Mouse (Mus musculus) heart, embryonic 10.5 days (tissue): ENCODE measurements at regions not wholly inside any gene's neighbourhood (a gene's known extent, or its start where the extent isn't known, plus 50 kb on each side); places are given as distances from the start of the nearest gene placed in this dataset.

Experiments used
- DNase-seq: peaks from one replicate; pipeline ENCODE4 v3.0.0-alpha.2; 2017; ENCODE audit warnings: low spot score
- H3K27ac ChIP-seq: fragments of 300-500 bp; sonication (generic); 2 replicates; pipeline ENCODE4 v1.5.1; 2016; ENCODE audit warnings: mild to moderate bottlenecking
- H3K27me3 ChIP-seq: fragments of 300-500 bp; sonication (generic); 2 replicates; pipeline ENCODE4 v1.6.1; 2016; ENCODE audit warnings: mild to moderate bottlenecking; ENCODE audit not compliant: poor library complexity, insufficient read depth, severe bottlenecking
- H3K36me3 ChIP-seq: fragments of 300-500 bp; sonication (generic); 2 replicates; pipeline ENCODE4 v1.6.1; 2016; ENCODE audit warnings: mild to moderate bottlenecking, moderate library complexity
- H3K4me1 ChIP-seq: fragments of 300-500 bp; sonication (generic); 2 replicates; pipeline ENCODE4 v1.6.1; 2016; ENCODE audit warnings: mild to moderate bottlenecking
- H3K4me3 ChIP-seq: fragments of 300-500 bp; sonication (generic); 2 replicates; pipeline ENCODE4 v1.5.1; 2016; ENCODE audit warnings: mild to moderate bottlenecking, moderate library complexity
- H3K9me3 ChIP-seq: fragments of 300-500 bp; sonication (generic); 2 replicates; pipeline ENCODE4 v1.6.1; 2016; ENCODE audit warnings: mild to moderate bottlenecking, moderate library complexity
- WGBS: fragments of 180-500 bp; shearing (Covaris S2); methylation state at CpG from one replicate; pipeline ENCODE4 v1.1.7; 2016; 5-methylcytosine and 5-hydroxymethylcytosine counted together

- 79% methylated on average over 3 of the region's 3 CpGs for WGBS
- no peaks in the 10 kb centered on the region for H3K36me3 ChIP-seq
- no peaks in the 10 kb centered on the region for H3K4me1 ChIP-seq
- H3K27me3 ChIP-seq: no peaks in the 10 kb centered on the region
- no peaks in the 10 kb centered on the region for H3K9me3 ChIP-seq
- no peak overlapping the region for H3K4me3 ChIP-seq
- DNase-seq: no peak
- H3K27ac ChIP-seq: no peak overlapping the region
These were observed 201.3 kb upstream of the Fat3 start for GRCm38 (mm10) chr9:16702431-16702830.

GRCm38 (mm10) chr9:16661527-16661926 is 160.4 kb upstream of the Fat3 start:
- Histone ChIP-seq H3K36me3 (no peaks in the 10 kb centered on the region), H3K4me3 (no peak overlapping the region), H3K4me1 (no peaks in the 10 kb centered on the region), H3K9me3 (no peaks in the 10 kb centered on the region), H3K27ac (no peak overlapping the region), H3K27me3 (no peaks in the 10 kb centered on the region)
- WGBS: 79% methylated on average over 2 of the region's 2 CpGs
- DNase-seq: no peak

- H3K4me1 ChIP-seq: no peaks in the 10 kb centered on the region
- WGBS: 67% methylated on average over 3 of the region's 3 CpGs
- H3K27ac ChIP-seq: no peak overlapping the region
- no peak overlapping the region for H3K4me3 ChIP-seq
- no peaks in the 10 kb centered on the region for H3K36me3 ChIP-seq
- no peak for DNase-seq
- H3K27me3 ChIP-seq: no peaks in the 10 kb centered on the region
- H3K9me3 ChIP-seq: no peaks in the 10 kb centered on the region
These were observed 159.9 kb upstream of the Fat3 start for GRCm38 (mm10) chr9:16660940-16661339.
